Mouse (Mus musculus) thymus, adult 2 months (tissue): ENCODE results near the gene Rnd1. TPM values are rescaled to one million over a fixed set of nuclear protein-coding genes. Genes with fewer than 3 reads are reported as not detected.
A peak's percentile ranks its signal among the peaks of the same experiment; 100 is the strongest.

Source experiments
- DNase-seq: peaks from one replicate; pipeline ENCODE4 v3.0.0; 2021
- H3K27ac ChIP-seq: fragments of 200-500 bp; 2 replicates; pipeline ENCODE4 v1.5.1; 2012; ENCODE audit warnings: low read length, control low read depth; ENCODE audit not compliant: control insufficient read depth, insufficient read depth
- H3K27me3 ChIP-seq: fragments of 200-500 bp; 2 replicates; pipeline ENCODE4 v1.6.1; 2012; ENCODE audit warnings: mild to moderate bottlenecking, low read length, moderate library complexity, mixed read lengths; ENCODE audit not compliant: control insufficient read depth, insufficient read depth
- H3K36me3 ChIP-seq: fragments of 200-500 bp; 2 replicates; pipeline ENCODE4 v1.6.1; 2012; ENCODE audit warnings: mild to moderate bottlenecking, low read length, moderate library complexity; ENCODE audit not compliant: control insufficient read depth, insufficient read depth
- H3K4me1 ChIP-seq: fragments of 200-500 bp; replicated peaks from 2 replicates; pipeline ENCODE4 v1.6.1; 2012; ENCODE audit warnings: low read length; ENCODE audit not compliant: control insufficient read depth, insufficient read depth
- H3K4me3 ChIP-seq: fragments of 200-500 bp; 2 replicates; pipeline ENCODE4 v1.5.1; 2012; ENCODE audit warnings: mild to moderate bottlenecking, low read length, control low read depth, moderate library complexity; ENCODE audit not compliant: control insufficient read depth, insufficient read depth
- CTCF ChIP-seq: fragments of 200-500 bp; IDR thresholded peaks from 2 replicates; pipeline ENCODE4 v1.5.1; 2012; ENCODE audit warnings: mild to moderate bottlenecking, control low read depth, low read length, moderate library complexity, borderline replicate concordance; ENCODE audit not compliant: control insufficient read depth, poor library complexity, insufficient read depth; ENCODE audit errors: extremely low read depth
- POLR2A ChIP-seq: fragments of 200-500 bp; IDR thresholded peaks from 2 replicates; pipeline ENCODE4 v1.6.1; 2012; ENCODE audit warnings: mild to moderate bottlenecking, low read length, control low read depth, moderate library complexity; ENCODE audit not compliant: control insufficient read depth, poor library complexity, insufficient read depth; ENCODE audit errors: extremely low read depth
- WGBS: fragments of 180-500 bp; shearing (Covaris S2); methylation state at CpG from one replicate; pipeline ENCODE4 v1.1.7; 2018; 5-methylcytosine and 5-hydroxymethylcytosine counted together
- polyA plus RNA-seq: library from polyadenylated mRNA; depleted of rRNA; stranded (reverse); fragments of >200 nt; gene quantifications from 2 replicates; pipeline ENCODE4 v1.2.3, GENCODE M21; 2012

Rnd1 gene
- polyA plus RNA-seq, 1 experiment: 2.6 TPM

DNA sequence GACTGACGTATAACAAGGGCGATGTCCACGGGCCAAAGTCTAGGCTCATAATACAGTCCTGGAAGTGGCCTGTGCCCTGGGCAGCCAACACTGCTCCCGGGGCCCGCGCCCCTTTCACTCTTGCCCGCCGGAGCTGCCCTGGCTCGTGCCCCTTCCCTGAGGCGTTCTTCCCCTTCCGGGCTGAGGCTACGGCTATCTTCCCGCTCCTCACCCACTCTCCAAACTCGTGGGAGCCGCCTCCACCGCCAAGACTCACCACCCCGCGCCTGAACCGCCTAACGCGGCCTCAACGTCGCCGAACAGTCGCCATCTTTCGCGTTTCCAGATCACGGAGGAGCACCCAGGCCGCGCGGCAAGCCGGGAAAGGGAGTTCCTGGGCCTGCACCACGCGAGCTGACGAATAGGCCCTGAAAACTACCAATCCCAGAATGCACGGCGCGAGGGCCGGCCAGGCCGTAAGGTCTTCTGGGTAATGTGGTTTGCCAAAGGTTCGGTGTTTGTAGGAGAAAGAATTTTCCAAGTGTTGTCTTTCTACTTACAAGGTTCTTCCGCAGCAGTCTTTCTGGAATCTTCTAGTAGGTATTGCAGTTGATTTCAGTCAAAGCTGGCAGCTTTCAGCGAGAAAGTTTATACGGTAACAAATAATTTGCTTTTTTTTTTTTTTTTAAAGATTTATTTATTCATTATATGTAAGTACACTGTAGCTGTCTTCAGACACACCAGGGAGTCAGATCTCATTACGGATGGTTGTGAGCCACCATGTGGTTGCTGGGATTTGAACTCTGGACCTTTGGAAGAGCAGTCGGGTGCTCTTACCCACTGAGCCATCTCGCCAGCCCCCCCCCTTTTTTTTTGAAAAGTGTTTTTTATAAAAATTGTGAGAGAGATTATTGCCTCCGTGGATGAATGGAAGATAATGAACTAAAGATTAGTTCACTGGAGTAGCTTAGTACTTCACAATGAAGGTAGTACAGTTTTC is 14.4 kb downstream of the Rnd1 start, which contains the start of gene Ddx23:
TSS of gene Ddx23 (minus strand) at position 328 of the 979 bp plus-strand sequence.
- peak; percentile 97 for DNase-seq
- TF ChIP-seq CTCF (0 out of 2 replicates have a peak, but pooled peaks have one; percentile 17), POLR2A (peak; percentile 75)
- no peaks in the 10 kb centered on the region for H3K27me3 ChIP-seq
- H3K4me1 ChIP-seq: peaks cover 6% of the 10 kb centered on the region; the same call in 1 of the 2 replicates
- H3K36me3 ChIP-seq: peaks cover 8% of the 10 kb centered on the region
- peak within 1 kb of the TSS; percentile 39 for H3K27ac ChIP-seq
- WGBS: 4% methylated on average over 48 of the region's 48 CpGs
- H3K4me3 ChIP-seq: peak within 1 kb of the TSS; percentile 82

DNA sequence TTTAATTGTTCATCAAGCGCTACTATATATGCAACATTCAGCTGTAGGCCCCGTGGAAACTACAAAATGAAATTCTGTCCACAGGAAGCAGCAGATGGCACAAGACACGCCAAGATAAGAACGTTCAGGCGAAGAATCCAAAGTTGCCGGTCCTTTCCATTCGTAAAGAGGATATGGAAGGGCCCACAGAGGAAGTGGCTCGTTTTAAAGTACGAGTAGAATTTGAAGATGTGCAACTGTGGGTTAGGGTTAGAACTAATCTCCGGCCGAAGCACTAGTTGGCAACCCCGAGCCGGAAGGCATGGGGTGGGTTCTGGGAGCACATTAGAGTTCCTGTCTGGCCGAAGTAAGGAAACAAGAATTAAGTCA is 15.1 kb downstream of the Rnd1 start:
- Histone ChIP-seq H3K27me3 (no peaks in the 10 kb centered on the region), H3K36me3 (peaks cover 15% of the 10 kb centered on the region), H3K4me3 (peak overlapping the region; percentile 82), H3K27ac (peak overlapping the region; percentile 39), H3K4me1 (peaks cover 6% of the 10 kb centered on the region; the same call in 1 of the 2 replicates)
- no peak for DNase-seq
- no peak for TF ChIP-seq POLR2A
- no peak for TF ChIP-seq CTCF
- under 1% methylated on average over 14 of the region's 14 CpGs for WGBS

DNA sequence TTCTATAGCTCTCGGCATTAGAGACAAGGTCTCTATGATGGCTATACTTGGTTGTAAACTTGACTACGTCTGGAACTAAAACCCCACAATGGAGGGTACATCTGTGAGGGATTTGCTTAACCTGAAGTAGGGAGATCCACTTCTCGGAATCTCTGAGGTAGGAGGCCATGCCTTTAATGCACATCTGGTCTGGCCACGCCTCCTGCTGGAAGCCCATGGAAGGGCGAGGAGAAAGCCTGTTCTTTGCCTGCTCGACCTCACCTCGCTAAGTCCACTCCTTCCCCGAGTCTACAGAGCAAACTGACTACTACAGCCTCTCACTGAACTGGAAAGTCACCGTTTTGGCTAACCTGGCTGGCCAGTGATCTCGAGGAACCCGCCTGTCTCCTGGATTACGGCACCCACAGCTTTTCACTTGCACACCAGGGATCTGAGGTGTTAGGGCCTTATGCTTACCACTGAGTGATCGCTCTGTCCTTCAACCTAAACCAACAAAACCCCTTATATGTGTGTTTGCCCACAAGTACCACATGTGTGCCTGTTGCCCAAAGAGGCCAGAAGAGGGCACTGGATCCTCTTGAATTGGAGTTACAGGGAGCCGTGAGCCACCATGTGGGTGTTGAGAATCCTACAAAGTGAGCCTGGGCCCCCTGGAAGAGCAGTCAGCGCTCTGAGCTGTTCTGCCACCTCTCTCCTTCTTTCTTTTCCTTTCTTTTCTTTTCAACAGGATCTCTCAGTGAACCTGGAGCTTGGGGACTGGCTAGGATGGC is 20.1 kb downstream of the Rnd1 start:
- peaks cover 60% of the 10 kb centered on the region for H3K36me3 ChIP-seq
- H3K4me1 ChIP-seq: peaks cover 6% of the 10 kb centered on the region; the same call in 1 of the 2 replicates
- H3K4me3 ChIP-seq: no peak overlapping the region
- no peak overlapping the region for H3K27ac ChIP-seq
- DNase-seq: no peak
- no peaks in the 10 kb centered on the region for H3K27me3 ChIP-seq
- TF ChIP-seq POLR2A (no peak), CTCF (no peak)
- 92% methylated on average over 15 of the region's 15 CpGs for WGBS

DNA sequence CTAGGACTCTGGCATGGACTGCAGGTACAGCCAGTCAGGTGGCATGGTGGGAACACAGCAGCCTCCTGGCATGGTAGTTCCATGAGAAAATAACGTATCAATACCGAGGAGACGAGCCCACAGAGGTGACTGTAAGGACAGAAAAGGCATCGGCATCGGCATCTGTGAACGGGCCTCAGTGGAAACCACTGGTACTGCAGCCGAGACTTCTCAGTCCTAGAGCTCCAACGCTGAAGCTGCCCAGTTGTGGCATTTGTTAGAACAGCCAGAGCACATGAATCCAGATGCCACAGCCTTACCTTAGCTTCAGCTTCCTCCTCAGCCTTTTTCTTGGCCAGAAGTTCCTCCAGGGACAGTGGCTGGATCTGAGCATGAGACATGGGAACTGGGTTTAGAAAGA is 25.1 kb downstream of the Rnd1 start:
- Histone ChIP-seq H3K36me3 (peaks cover 94% of the 10 kb centered on the region), H3K4me3 (no peak overlapping the region), H3K27me3 (no peaks in the 10 kb centered on the region), H3K27ac (no peak overlapping the region), H3K4me1 (no peaks in the 10 kb centered on the region)
- over 99% methylated on average over 8 of the region's 8 CpGs for WGBS
- TF ChIP-seq POLR2A (no peak), CTCF (no peak)
- no peak for DNase-seq

DNA sequence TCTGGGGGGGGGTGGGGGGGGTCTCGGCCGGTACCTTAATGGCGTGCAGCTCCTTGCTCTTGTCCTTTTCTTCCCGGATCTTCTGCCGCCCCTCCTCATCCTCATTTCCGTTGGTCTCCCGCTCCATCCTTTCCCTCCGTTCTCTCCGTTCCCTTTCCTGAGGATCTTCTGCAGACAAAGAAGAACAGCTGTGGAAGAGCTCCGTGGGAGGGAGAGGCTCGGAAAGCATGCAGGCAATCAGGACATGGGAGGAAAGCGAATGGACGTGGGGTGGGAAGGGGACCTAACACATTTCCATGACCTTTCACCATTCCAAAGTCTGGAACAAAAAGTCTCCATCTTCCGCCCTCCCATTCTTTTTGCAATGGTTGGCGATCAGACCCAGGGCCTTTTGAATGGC is 25.8 kb downstream of the Rnd1 start:
- 95% methylated on average over 15 of the region's 15 CpGs for WGBS

DNA sequence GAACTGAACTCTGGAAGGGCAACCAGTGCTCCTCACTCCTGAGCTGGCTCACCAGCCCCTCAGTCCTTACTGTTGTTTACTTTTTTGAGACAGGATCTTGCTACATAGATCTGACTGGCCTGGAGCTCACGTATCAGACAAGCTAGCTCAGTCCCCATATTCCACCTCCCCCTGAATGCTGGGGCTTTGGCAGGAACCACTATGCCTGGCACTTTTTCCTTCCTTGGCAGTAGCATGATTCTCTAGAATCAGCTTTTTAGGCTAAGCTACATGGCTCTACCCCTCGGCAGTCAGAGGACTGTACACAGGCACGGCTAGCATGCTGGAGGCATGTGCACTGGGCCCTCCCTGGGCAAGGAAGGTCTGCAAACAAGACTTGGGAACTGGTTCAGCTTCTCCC is 29.2 kb downstream of the Rnd1 start:
- Histone ChIP-seq H3K27me3 (no peaks in the 10 kb centered on the region), H3K4me1 (no peaks in the 10 kb centered on the region), H3K27ac (no peak overlapping the region), H3K36me3 (peaks cover 84% of the 10 kb centered on the region), H3K4me3 (no peak overlapping the region)
- 97% methylated on average over 3 of the region's 3 CpGs for WGBS
- no peak for DNase-seq
- TF ChIP-seq CTCF (no peak), POLR2A (no peak)

More for the DNA sequence above, 25.8 kb downstream of the Rnd1 start:
- TF ChIP-seq POLR2A (no peak), CTCF (no peak)
- Histone ChIP-seq H3K36me3 (peaks cover 94% of the 10 kb centered on the region), H3K27me3 (no peaks in the 10 kb centered on the region), H3K27ac (no peak overlapping the region), H3K4me1 (no peaks in the 10 kb centered on the region), H3K4me3 (no peak overlapping the region)
- no peak for DNase-seq
